Mouse (Mus musculus) limb, embryonic 15.5 days (tissue): ENCODE data around the gene Ppm1h. TPM values are rescaled to one million over a fixed set of nuclear protein-coding genes. Genes with fewer than 3 reads are reported as not detected.

Experiments used
- ATAC-seq: fragments of 200-750 bp; cut with Nextera tagmentation; 2 replicates; pipeline ENCODE4 v1.8.0; 2017; ENCODE audit warnings: low read depth, moderate TSS enrichment; ENCODE audit not compliant: insufficient number of reproducible peaks, low FRiP score, low TSS enrichment
- H3K27ac ChIP-seq: fragments of 300-500 bp; sonication (generic); 2 replicates; pipeline ENCODE4 v1.5.1; 2015; ENCODE audit warnings: moderate library complexity, mild to moderate bottlenecking, inconsistent platforms
- H3K27me3 ChIP-seq: fragments of 300-500 bp; sonication (generic); 2 replicates; pipeline ENCODE4 v1.6.1; 2015; ENCODE audit warnings: inconsistent platforms
- H3K36me3 ChIP-seq: fragments of 300-500 bp; sonication (generic); 2 replicates; pipeline ENCODE4 v1.6.1; 2015; ENCODE audit warnings: inconsistent platforms
- H3K4me1 ChIP-seq: fragments of 300-500 bp; sonication (generic); 2 replicates; pipeline ENCODE4 v1.6.1; 2015; ENCODE audit warnings: inconsistent platforms
- H3K4me2 ChIP-seq: fragments of 300-500 bp; sonication (generic); 2 replicates; pipeline ENCODE4 v1.6.1; 2015; ENCODE audit warnings: mild to moderate bottlenecking, inconsistent platforms
- H3K4me3 ChIP-seq: fragments of 300-500 bp; sonication (generic); 2 replicates; pipeline ENCODE4 v1.5.1; 2015; ENCODE audit warnings: mild to moderate bottlenecking, inconsistent platforms
- H3K9ac ChIP-seq: fragments of 300-500 bp; sonication (generic); 2 replicates; pipeline ENCODE4 v1.6.1; 2015; ENCODE audit warnings: inconsistent platforms
- H3K9me3 ChIP-seq: fragments of 300-500 bp; sonication (generic); 2 replicates; pipeline ENCODE4 v1.6.1; 2016; ENCODE audit warnings: inconsistent platforms
- WGBS: fragments of 180-500 bp; shearing (Covaris S2); methylation state at CpG from one replicate; pipeline ENCODE4 v1.1.7; 2015; 5-methylcytosine and 5-hydroxymethylcytosine counted together
- polyA plus RNA-seq: library from polyadenylated mRNA; unstranded; fragments of >200 nt; fragmentation: Nextera tagmentation; extraction: Ambion mirVana; gene quantifications from 2 replicates; pipeline ENCODE4 v1.2.1, GENCODE M21; 2015

The Ppm1h gene
- polyA plus RNA-seq, 1 experiment from 2014 or later, result 3.2 TPM

GRCm38 (mm10) chr10:122855149-122855548 is 176.6 kb downstream of the Ppm1h start:
- WGBS, result 54% methylated on average over 4 of the region's 4 CpGs
- H3K27me3 ChIP-seq, result no peaks in the 10 kb centered on the region
- H3K4me2 ChIP-seq, result no peak overlapping the region
- no peak overlapping the region for H3K27ac ChIP-seq
- H3K4me3 ChIP-seq, result no peak overlapping the region
- no peak for ATAC-seq
- no peaks in the 10 kb centered on the region for H3K9me3 ChIP-seq
- no peak overlapping the region for H3K9ac ChIP-seq
- no peaks in the 10 kb centered on the region for H3K36me3 ChIP-seq
- peaks cover 28% of the 10 kb centered on the region for H3K4me1 ChIP-seq

- H3K9ac ChIP-seq, result no peak overlapping the region
- no peaks in the 10 kb centered on the region for H3K9me3 ChIP-seq
- no peaks in the 10 kb centered on the region for H3K27me3 ChIP-seq
- H3K4me2 ChIP-seq, result no peak overlapping the region
- no peak for ATAC-seq
- no peak overlapping the region for H3K4me3 ChIP-seq
- 55% methylated on average over 17 of the region's 17 CpGs for WGBS
- H3K4me1 ChIP-seq, result peaks cover 26% of the 10 kb centered on the region
- H3K27ac ChIP-seq, result peak overlapping the region; percentile 67
- no peaks in the 10 kb centered on the region for H3K36me3 ChIP-seq
Measured at GRCm38 (mm10) chr10:122856040-122856764, 177.6 kb downstream of the Ppm1h start.

GRCm38 (mm10) chr10:122857155-122857554 is 178.6 kb downstream of the Ppm1h start:
- no peak for ATAC-seq
- no peak overlapping the region for H3K4me2 ChIP-seq
- H3K36me3 ChIP-seq, result no peaks in the 10 kb centered on the region
- H3K4me3 ChIP-seq, result no peak overlapping the region
- WGBS, result 87% methylated on average over 15 of the region's 15 CpGs
- no peak overlapping the region for H3K9ac ChIP-seq
- H3K27ac ChIP-seq, result no peak overlapping the region
- peaks cover 22% of the 10 kb centered on the region for H3K4me1 ChIP-seq
- H3K9me3 ChIP-seq, result no peaks in the 10 kb centered on the region
- H3K27me3 ChIP-seq, result no peaks in the 10 kb centered on the region

- no peaks in the 10 kb centered on the region for H3K36me3 ChIP-seq
- H3K27me3 ChIP-seq, result no peaks in the 10 kb centered on the region
- no peaks in the 10 kb centered on the region for H3K9me3 ChIP-seq
- no peak overlapping the region for H3K9ac ChIP-seq
- WGBS, result 84% methylated on average over 8 of the region's 8 CpGs
- no peak overlapping the region for H3K4me2 ChIP-seq
- no peak overlapping the region for H3K27ac ChIP-seq
- no peak overlapping the region for H3K4me3 ChIP-seq
- ATAC-seq, result no peak
- H3K4me1 ChIP-seq, result peaks cover 26% of the 10 kb centered on the region
Measured at GRCm38 (mm10) chr10:122858904-122859641, 180.5 kb downstream of the Ppm1h start.

- 76% methylated on average over 8 of the region's 8 CpGs for WGBS
- ATAC-seq, result no peak
- H3K9me3 ChIP-seq, result no peaks in the 10 kb centered on the region
- H3K4me2 ChIP-seq, result no peak overlapping the region
- no peaks in the 10 kb centered on the region for H3K36me3 ChIP-seq
- no peak overlapping the region for H3K27ac ChIP-seq
- H3K27me3 ChIP-seq, result no peaks in the 10 kb centered on the region
- peaks cover 23% of the 10 kb centered on the region for H3K4me1 ChIP-seq
- H3K9ac ChIP-seq, result no peak overlapping the region
- H3K4me3 ChIP-seq, result no peak overlapping the region
Measured at GRCm38 (mm10) chr10:122859642-122859997, 181.1 kb downstream of the Ppm1h start.

GRCm38 (mm10) chr10:122860076-122860475 is 181.5 kb downstream of the Ppm1h start:
- no peak overlapping the region for H3K27ac ChIP-seq

GRCm38 (mm10) chr10:122861696-122862385 is 183.3 kb downstream of the Ppm1h start:
- WGBS, result 57% methylated on average over 18 of the region's 18 CpGs
- H3K27ac ChIP-seq, result 0 out of 2 replicates have a peak overlapping the region, but pooled peaks have one; percentile 27
- no peak for ATAC-seq

More at GRCm38 (mm10) chr10:122860076-122860475, 181.5 kb downstream of the Ppm1h start:
- 56% methylated on average over 7 of the region's 7 CpGs for WGBS
- no peaks in the 10 kb centered on the region for H3K9me3 ChIP-seq
- peaks cover 20% of the 10 kb centered on the region for H3K4me1 ChIP-seq
- H3K27me3 ChIP-seq, result no peaks in the 10 kb centered on the region
- no peak overlapping the region for H3K9ac ChIP-seq
- H3K36me3 ChIP-seq, result no peaks in the 10 kb centered on the region
- no peak overlapping the region for H3K4me2 ChIP-seq
- H3K4me3 ChIP-seq, result no peak overlapping the region
- ATAC-seq, result no peak

GRCm38 (mm10) chr10:122862386-122863023 is 183.9 kb downstream of the Ppm1h start:
- Histone ChIP-seq H3K36me3 (no peaks in the 10 kb centered on the region), H3K9ac (no peak overlapping the region), H3K4me3 (no peak overlapping the region), H3K27ac (no peak overlapping the region), H3K4me1 (peaks cover 8% of the 10 kb centered on the region; the same call in 1 of the 2 replicates), H3K27me3 (no peaks in the 10 kb centered on the region), H3K9me3 (no peaks in the 10 kb centered on the region), H3K4me2 (no peak overlapping the region)
- 72% methylated on average over 17 of the region's 17 CpGs for WGBS
- no peak for ATAC-seq

More at GRCm38 (mm10) chr10:122861696-122862385, 183.3 kb downstream of the Ppm1h start:
- no peak overlapping the region for H3K4me3 ChIP-seq
- H3K9ac ChIP-seq, result no peak overlapping the region
- no peaks in the 10 kb centered on the region for H3K36me3 ChIP-seq
- H3K4me2 ChIP-seq, result no peak overlapping the region
- H3K9me3 ChIP-seq, result no peaks in the 10 kb centered on the region
- no peaks in the 10 kb centered on the region for H3K27me3 ChIP-seq
- H3K4me1 ChIP-seq, result peaks cover 8% of the 10 kb centered on the region; the same call in 1 of the 2 replicates

GRCm38 (mm10) chr10:122869865-122870503 is 191.4 kb downstream of the Ppm1h start:
- H3K4me3 ChIP-seq, result no peak overlapping the region
- H3K27ac ChIP-seq, result peak overlapping the region; percentile 57; the same call in 1 of the 2 replicates
- no peaks in the 10 kb centered on the region for H3K9me3 ChIP-seq
- H3K27me3 ChIP-seq, result no peaks in the 10 kb centered on the region
- H3K9ac ChIP-seq, result no peak overlapping the region
- 39% methylated on average over 8 of the region's 8 CpGs for WGBS
- peaks cover 16% of the 10 kb centered on the region; the same call in 1 of the 2 replicates for H3K4me1 ChIP-seq
- H3K4me2 ChIP-seq, result no peak overlapping the region
- H3K36me3 ChIP-seq, result no peaks in the 10 kb centered on the region
- no peak for ATAC-seq

- ATAC-seq, result no peak
- Histone ChIP-seq H3K4me2 (no peak overlapping the region), H3K27me3 (no peaks in the 10 kb centered on the region), H3K4me3 (no peak overlapping the region), H3K27ac (0 out of 2 replicates have a peak overlapping the region, but pooled peaks have one; percentile 57), H3K9me3 (no peaks in the 10 kb centered on the region), H3K9ac (no peak overlapping the region), H3K4me1 (peaks cover 16% of the 10 kb centered on the region; the same call in 1 of the 2 replicates), H3K36me3 (no peaks in the 10 kb centered on the region)
- 80% methylated on average over 3 of the region's 3 CpGs for WGBS
Measured at GRCm38 (mm10) chr10:122870848-122871494, 192.4 kb downstream of the Ppm1h start.

- Histone ChIP-seq H3K4me3 (no peak overlapping the region), H3K27me3 (no peaks in the 10 kb centered on the region), H3K4me1 (peaks cover 19% of the 10 kb centered on the region; the same call in 1 of the 2 replicates), H3K27ac (no peak overlapping the region), H3K36me3 (no peaks in the 10 kb centered on the region), H3K9ac (no peak overlapping the region), H3K4me2 (no peak overlapping the region), H3K9me3 (no peaks in the 10 kb centered on the region)
- no peak for ATAC-seq
- WGBS, result 66% methylated on average over 8 of the region's 8 CpGs
Measured at GRCm38 (mm10) chr10:122872720-122873119, 194.2 kb downstream of the Ppm1h start.
